In genomic region chr15:27925865-27926264, GRCm38 (mm10) we compare ENCODE assay signal across 10 mouse cellular contexts.
DNase-seq lines count a peak whose midpoint lies in the region; ATAC-seq and TF ChIP-seq lines count a peak whose summit lies in the region.
"Had no signal": no experiment of that assay in that cellular context is flagged by ENCODE, and none has a peak within 500 bp of the region (broad histone marks: within the 10 kb centered on the region; RNA-seq: fewer than 3 reads in every experiment).

No protein-coding gene starts in this region.

- intact Hi-C loops in heart, postnatal 10 days (cut with DNase I), result no loop called here

- peak overlapping the region; percentile 65; the same call in 1 of the 2 replicates for H3K27ac ChIP-seq in hindbrain, postnatal 0 days
- no peak overlapping the region; the same call in 1 of the 2 replicates for H3K27ac ChIP-seq in hindbrain, embryonic 12.5 days
- H3K27ac ChIP-seq in midbrain, postnatal 0 days (ENCODE audit: low read depth, low read length), result no peak overlapping the region

- H3K4me2 ChIP-seq in hindbrain, postnatal 0 days (ENCODE audit: low read depth, low read length), result no peak overlapping the region
- H3K4me2 ChIP-seq in hindbrain, embryonic 12.5 days (replicated peaks), result no peak overlapping the region
- H3K4me2 ChIP-seq in myocyte (ENCODE audit: low read depth), result peak overlapping the region; percentile 83
- no peak overlapping the region for H3K4me2 ChIP-seq in midbrain, postnatal 0 days (ENCODE audit: low read depth, low read length, poor library complexity, severe bottlenecking)

- no peak for TF ChIP-seq CTCF in hindbrain, postnatal 0 days (IDR thresholded peaks at IDR 0.05; ENCODE audit: low read depth)
- TF ChIP-seq CTCF in midbrain, postnatal 0 days (IDR thresholded peaks at IDR 0.05), result no peak

- DNase-seq in hindbrain, postnatal 0 days (ENCODE audit: low spot score), result no peak
- DNase-seq in heart, postnatal 10 days, result peak; percentile 58 to 61
- no peak for DNase-seq in adrenal gland, postnatal 14 days
- no peak for DNase-seq in layer of hippocampus, adult 9-11 months
- DNase-seq in midbrain, postnatal 0 days (ENCODE audit: low spot score), result no peak

- H3ac ChIP-seq in myocyte (ENCODE audit: control insufficient read depth, insufficient read length), result no peak overlapping the region

- peaks cover 29% of the 10 kb centered on the region for H3K4me1 ChIP-seq in hindbrain, postnatal 0 days (ENCODE audit: insufficient read depth, low read length)
- H3K4me1 ChIP-seq in hindbrain, embryonic 12.5 days, result peaks cover 62% of the 10 kb centered on the region
- peaks cover 9% of the 10 kb centered on the region for H3K4me1 ChIP-seq in midbrain, postnatal 0 days (ENCODE audit: insufficient read depth, low read length)

- no peaks in the 10 kb centered on the region for H3K9me3 ChIP-seq in hindbrain, postnatal 0 days (ENCODE audit: low read length)
- no peaks in the 10 kb centered on the region for H3K9me3 ChIP-seq in hindbrain, embryonic 12.5 days (replicated peaks)
- no peaks in the 10 kb centered on the region for H3K9me3 ChIP-seq in midbrain, postnatal 0 days (ENCODE audit: low read length)
- H3K9me3 ChIP-seq: neural tube, embryonic 12.5 days had no signal

- no peak for ATAC-seq in hindbrain, postnatal 0 days
- ATAC-seq in hindbrain, embryonic 12.5 days (ENCODE audit: low FRiP score), result no peak
- ATAC-seq in activated CD4-positive, CD25-positive, alpha-beta regulatory T cell, adult 4 months, result peak; percentile 41
- no peak for ATAC-seq in midbrain, postnatal 0 days (ENCODE audit: low FRiP score)
- ATAC-seq: Patski had no signal

- no peaks in the 10 kb centered on the region for H3K36me3 ChIP-seq in hindbrain, postnatal 0 days (ENCODE audit: insufficient read depth, low read length)
- no peaks in the 10 kb centered on the region for H3K36me3 ChIP-seq in hindbrain, embryonic 12.5 days
- no peaks in the 10 kb centered on the region for H3K36me3 ChIP-seq in myocyte (ENCODE audit: control insufficient read depth, insufficient read depth)
- H3K36me3 ChIP-seq in midbrain, postnatal 0 days (ENCODE audit: insufficient read depth, low read length), result no peaks in the 10 kb centered on the region
- H3K36me3 ChIP-seq: neural tube, embryonic 12.5 days had no signal

- no peak overlapping the region for H3K9ac ChIP-seq in hindbrain, postnatal 0 days (replicated peaks; ENCODE audit: low read length)
- H3K9ac ChIP-seq in hindbrain, embryonic 12.5 days, result no peak overlapping the region
- no peak overlapping the region for H3K9ac ChIP-seq in midbrain, postnatal 0 days (replicated peaks; ENCODE audit: low read length, poor library complexity, severe bottlenecking)

- WGBS in hindbrain, postnatal 0 days, result 35% methylated on average over 8 of the region's 8 CpGs
- WGBS in hindbrain, embryonic 12.5 days, result 37% methylated on average over 8 of the region's 8 CpGs
- 53% methylated on average over 8 of the region's 8 CpGs for WGBS in midbrain, postnatal 0 days

- H3K27me3 ChIP-seq in hindbrain, postnatal 0 days (ENCODE audit: insufficient read depth, low read length), result no peaks in the 10 kb centered on the region
- H3K27me3 ChIP-seq in hindbrain, embryonic 12.5 days, result no peaks in the 10 kb centered on the region
- no peaks in the 10 kb centered on the region for H3K27me3 ChIP-seq in myocyte (ENCODE audit: control insufficient read depth, insufficient read depth, insufficient read length)
- no peaks in the 10 kb centered on the region for H3K27me3 ChIP-seq in midbrain, postnatal 0 days (ENCODE audit: insufficient read depth, low read length)
- H3K27me3 ChIP-seq: neural tube, embryonic 12.5 days; Patski had no signal

- TF ChIP-seq POLR2A in myocyte (IDR thresholded peaks at IDR 0.05; ENCODE audit: insufficient read length, low read depth), result no peak

- H3K4me3 ChIP-seq in hindbrain, postnatal 0 days (ENCODE audit: low read length), result no peak overlapping the region
- H3K4me3 ChIP-seq in hindbrain, embryonic 12.5 days, result no peak overlapping the region
- H3K4me3 ChIP-seq in myocyte, result no peak overlapping the region
- no peak overlapping the region for H3K4me3 ChIP-seq in midbrain, postnatal 0 days (ENCODE audit: low read depth, low read length)
- H3K4me3 ChIP-seq: neural tube, embryonic 12.5 days had no signal

- peaks cover 99% of the 10 kb centered on the region for H3K79me2 ChIP-seq in myocyte (ENCODE audit: control insufficient read depth, insufficient read depth)

TF ChIP-seq in myocyte, 11 proteins besides CTCF, POLR2A, EP300 and RAD21:
- no peak for TF ChIP-seq MYOG (IDR thresholded peaks at IDR 0.05; ENCODE audit: control insufficient read depth in 1 of 3, insufficient read depth in 1 of 3, insufficient read length in 2 of 3, low read depth in 2 of 3)
- no peak for TF ChIP-seq E2F4 (IDR thresholded peaks at IDR 0.05; ENCODE audit: insufficient read depth)
- TF ChIP-seq USF1 (IDR thresholded peaks at IDR 0.05; ENCODE audit: low read depth), result no peak
- TF ChIP-seq SRF (IDR thresholded peaks at IDR 0.05; ENCODE audit: control insufficient read depth, insufficient read length, low read depth), result no peak
- peak in 2 of 3 experiments; percentile 3 to 7 for TF ChIP-seq MYOD1 (IDR thresholded peaks at IDR 0.05; ENCODE audit: control insufficient read depth in 1 of 3, insufficient read length in 2 of 3, low read depth in 2 of 3)
- no peak for TF ChIP-seq POLR2AphosphoS2 (IDR thresholded peaks at IDR 0.05; ENCODE audit: insufficient read length, low read depth)
- no peak for TF ChIP-seq CEBPB (IDR thresholded peaks at IDR 0.05; ENCODE audit: insufficient read depth, poor library complexity, severe bottlenecking)
- TF ChIP-seq TCF12 (IDR thresholded peaks at IDR 0.05; ENCODE audit: insufficient read depth, poor library complexity, severe bottlenecking), result no peak

Comparison
In these comparisons a context has a peak if more than half of its experiments do, and no peak if none do; other contexts are left out.
1. DNase-seq: peak in heart, postnatal 10 days (2 of 2); none in hindbrain, postnatal 0 days (single experiment), adrenal gland, postnatal 14 days (single experiment), layer of hippocampus, adult 9-11 months (single experiment) and midbrain, postnatal 0 days (single experiment).